Mouse (Mus musculus): ENCODE results near the gene Zfp1.
"Not testable (repeated sequence)": the region's sequence is repeated elsewhere in the genome, so short reads cannot be mapped to it uniquely, and the experiment has no call there.

The Zfp1 gene

DNA sequence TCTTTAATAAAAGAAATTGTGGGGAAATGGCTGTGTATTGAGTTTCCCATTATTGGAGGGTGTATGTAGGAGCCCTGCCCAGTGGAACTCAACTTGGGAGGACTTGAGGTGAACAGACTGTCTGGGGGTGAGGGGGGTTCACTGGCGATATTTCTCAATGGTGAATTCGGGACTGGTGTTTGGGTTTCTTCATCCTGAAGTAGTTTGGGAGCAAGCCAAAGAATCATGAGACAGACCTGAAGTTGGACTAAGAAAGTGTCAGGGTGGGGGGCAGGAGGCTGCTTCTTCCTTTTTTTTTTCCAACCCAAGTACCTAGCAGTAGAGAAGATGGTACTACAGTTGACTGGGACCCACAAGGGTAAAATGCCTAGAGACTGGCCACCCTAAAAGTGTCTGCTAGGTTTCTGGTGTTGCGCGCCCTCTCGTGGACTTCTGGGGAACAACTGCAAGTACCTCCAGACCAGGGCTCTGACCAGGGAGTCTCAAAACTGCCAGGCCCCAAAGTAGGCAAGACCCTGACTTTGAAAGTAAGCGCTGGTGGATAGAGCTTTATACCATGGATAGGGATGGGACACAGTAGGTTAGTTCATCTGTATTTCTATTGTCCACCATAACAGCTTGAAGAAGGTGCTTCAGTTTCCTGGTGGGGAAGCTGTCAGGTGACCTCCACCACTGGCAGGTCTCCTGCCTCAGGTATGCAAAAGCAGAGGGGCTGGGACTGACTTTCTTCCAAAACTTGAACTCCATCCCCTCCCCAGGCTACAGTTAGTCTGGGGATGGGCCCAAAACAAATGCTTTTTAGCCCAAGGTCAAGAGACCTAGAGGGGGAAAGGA is 17.3 kb upstream of the Zfp1 start:
- DNase-seq (ENCODE audit: low read depth, low spot score), result peak; percentile 62

DNA sequence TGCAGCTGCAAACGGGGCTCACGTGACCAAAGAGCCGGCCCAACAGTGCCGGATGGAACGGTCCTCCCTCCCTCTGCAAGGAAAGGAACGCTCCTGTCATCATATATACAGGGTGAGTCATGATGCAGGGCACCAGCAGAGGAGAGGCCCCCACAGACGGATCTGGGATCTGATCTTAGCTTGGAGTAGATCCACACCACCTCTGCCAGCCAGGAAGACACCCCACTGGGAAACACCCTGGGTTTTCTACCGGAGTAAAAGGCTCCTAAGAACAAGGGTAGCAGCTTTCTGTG is 16.7 kb upstream of the Zfp1 start:
- no peak for DNase-seq (ENCODE audit: low read depth, low spot score)

DNA sequence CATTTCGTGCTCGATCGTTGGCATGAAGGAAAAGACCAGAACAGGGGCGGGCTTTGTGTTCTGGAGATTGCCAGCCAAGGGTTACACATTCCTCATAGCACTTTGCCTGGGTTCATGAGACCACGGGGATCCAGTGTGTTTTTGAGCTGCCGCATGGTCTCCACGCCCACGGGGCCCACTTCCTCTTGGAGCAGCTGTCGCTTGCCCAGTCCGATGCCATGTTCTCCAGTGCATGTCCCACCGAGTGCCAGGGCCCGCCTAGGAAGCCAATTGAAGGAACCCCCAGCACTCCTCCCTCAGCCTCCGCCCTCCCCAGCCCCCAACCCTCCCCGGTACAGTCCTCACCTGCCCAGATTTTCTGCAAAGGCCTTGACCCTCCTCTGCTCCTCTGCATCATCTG is 16.3 kb upstream of the Zfp1 start:
- DNase-seq (ENCODE audit: low read depth, low spot score), result no peak

GRCm38 (mm10) chr8:111627923-111628322 is 15.3 kb upstream of the Zfp1 start:
- DNase-seq (ENCODE audit: low read depth, low spot score), result no peak

DNA sequence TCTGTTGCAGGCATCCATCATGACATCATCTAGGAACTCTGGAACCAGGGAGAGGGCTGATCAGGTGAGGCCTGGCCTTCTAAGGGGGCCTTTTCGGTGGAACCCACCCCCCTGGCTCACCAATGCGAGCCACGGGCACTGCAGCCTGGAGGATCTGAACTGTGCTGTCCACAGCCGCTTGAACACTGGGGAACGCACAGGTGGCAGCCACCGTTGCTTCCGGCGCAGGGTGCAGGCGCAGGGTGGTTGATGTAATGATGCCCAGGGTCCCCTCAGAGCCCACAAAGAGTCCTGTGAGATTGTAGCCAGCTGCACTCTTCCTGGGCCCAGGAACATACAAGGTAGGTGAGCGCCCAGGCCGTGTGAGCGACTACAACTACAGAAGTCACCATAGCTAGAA is 14.8 kb upstream of the Zfp1 start:
- DNase-seq (ENCODE audit: low read depth, low spot score), result no peak

GRCm38 (mm10) chr8:111628894-111629501 is 14.2 kb upstream of the Zfp1 start:
- no peak for DNase-seq (ENCODE audit: low read depth, low spot score)

GRCm38 (mm10) chr8:111630105-111630521 is 13.1 kb upstream of the Zfp1 start, which contains the start of gene Ldhd:
TSS of gene Ldhd (minus strand) at chr8:111630374.
- DNase-seq (ENCODE audit: low read depth, low spot score), result no peak

DNA sequence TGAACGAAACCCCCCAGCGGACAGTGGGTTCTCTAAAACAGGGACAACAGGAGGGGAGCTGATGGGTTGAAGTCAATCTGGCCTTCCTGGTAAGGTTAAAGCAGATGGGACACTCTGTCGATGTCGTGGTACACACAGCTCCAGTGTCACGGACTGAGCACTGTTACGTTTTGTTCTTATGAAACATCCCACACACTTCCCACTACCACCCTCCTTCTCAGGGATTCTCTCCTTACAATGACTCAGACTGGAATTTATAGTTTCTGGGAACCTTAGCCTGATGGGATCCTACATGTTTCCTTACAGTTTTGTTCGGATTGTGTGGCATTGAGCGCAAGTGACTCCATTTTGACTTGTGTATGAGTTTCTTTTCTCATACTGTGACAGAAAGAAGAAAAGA is 11.6 kb upstream of the Zfp1 start:
- DNase-seq (ENCODE audit: low read depth, low spot score), result no peak

- DNase-seq (ENCODE audit: low read depth, low spot score), result no peak
Measured at GRCm38 (mm10) chr8:111632976-111633375, 10.2 kb upstream of the Zfp1 start.

GRCm38 (mm10) chr8:111638086-111638485 is 5.1 kb upstream of the Zfp1 start:
- DNase-seq (ENCODE audit: low read depth, low spot score), result no peak

DNA sequence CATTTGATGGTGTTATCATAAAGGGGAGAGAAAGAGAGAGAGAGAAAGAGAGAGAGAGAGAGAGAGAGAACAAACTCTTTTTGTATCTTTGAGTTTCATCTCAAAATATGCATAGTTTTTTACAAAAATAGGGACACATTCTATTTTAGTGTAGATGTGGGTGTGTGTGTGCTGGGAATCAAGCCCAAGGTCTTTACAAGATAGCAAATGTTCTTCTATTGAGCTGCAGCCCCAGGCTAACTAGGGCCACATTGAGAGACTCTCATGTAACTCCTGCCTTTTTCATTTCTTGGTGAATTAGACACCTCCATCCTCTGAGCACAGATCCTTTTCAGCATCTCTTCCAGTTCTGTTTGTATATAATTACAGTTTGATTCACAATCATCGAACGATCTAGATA is 2.1 kb upstream of the Zfp1 start:
- no peak for DNase-seq (ENCODE audit: low read depth, low spot score)

GRCm38 (mm10) chr8:111642496-111642895 is 705 bp upstream of the Zfp1 start:
- no peak for DNase-seq (ENCODE audit: low read depth, low spot score)

GRCm38 (mm10) chr8:111642939-111643263 is 300 bp upstream of the Zfp1 start:
- no peak for DNase-seq (ENCODE audit: low read depth, low spot score)

GRCm38 (mm10) chr8:111644286-111645051 is 1.3 kb downstream of the Zfp1 start:
- DNase-seq (ENCODE audit: low read depth, low spot score), result not testable (repeated sequence)

DNA sequence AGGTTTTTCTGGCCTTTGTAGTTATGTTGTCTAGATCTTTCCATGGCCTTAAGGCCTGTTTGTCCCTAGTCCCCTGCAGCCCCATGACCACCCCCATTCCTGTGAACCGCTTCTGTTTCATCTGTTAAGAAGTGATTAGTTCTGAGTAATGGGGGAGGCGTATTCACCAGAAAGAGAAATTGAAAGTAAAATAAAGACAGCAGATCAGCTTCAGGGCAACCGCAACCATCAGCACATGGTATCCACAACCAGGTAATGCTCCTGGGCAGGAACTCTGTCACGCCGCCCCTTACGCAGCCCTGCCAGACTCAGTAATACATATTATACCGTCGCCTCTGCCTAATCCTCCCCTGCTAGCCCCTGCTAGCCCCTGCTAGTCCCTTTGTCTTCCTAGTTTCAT is 2.5 kb downstream of the Zfp1 start:
- DNase-seq (ENCODE audit: low read depth, low spot score), result no peak

DNA sequence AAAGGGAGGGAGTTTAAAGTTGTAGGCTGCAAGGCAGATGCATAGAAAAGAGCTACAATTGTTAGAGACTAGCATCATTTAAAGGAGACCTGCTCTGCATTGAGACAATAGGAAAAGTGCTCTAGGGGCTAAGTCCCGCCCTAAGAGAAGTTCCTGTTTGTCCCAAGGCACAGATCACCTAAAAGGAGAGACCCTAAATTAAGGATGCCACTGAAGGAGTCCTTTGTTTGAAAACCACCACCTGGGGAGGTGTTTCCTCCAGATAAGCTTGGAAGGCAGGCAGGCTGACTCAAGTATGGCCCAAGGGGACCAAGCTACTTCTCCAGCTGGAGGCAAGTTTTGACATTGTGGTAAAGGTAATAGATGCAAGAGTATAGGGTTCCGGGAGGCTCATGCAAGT is 5.6 kb downstream of the Zfp1 start:
- no peak for DNase-seq (ENCODE audit: low read depth, low spot score)

DNA sequence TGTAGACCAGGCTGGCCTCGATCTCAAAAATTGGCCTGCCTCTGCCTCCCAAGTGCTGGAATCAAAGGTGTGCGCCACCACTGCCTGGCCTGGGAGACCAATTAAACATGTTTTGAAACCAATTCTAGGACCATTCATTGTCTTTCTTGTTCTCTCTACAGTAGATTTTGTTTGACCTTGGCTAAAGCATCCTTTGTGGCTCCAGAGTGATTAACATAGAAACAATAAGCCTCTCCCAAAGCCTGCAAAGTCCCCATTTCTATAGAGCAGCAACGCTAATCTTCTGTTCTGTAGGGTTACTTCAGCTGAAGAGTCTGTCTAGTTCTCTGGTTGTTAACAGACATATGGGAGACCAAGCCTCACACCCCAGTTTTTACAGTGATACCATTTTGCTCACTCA is 7.5 kb downstream of the Zfp1 start:
- no peak for DNase-seq (ENCODE audit: low read depth, low spot score)

- no peak for DNase-seq (ENCODE audit: low read depth, low spot score)
Measured at GRCm38 (mm10) chr8:111653524-111653923, 10.3 kb downstream of the Zfp1 start.

DNA sequence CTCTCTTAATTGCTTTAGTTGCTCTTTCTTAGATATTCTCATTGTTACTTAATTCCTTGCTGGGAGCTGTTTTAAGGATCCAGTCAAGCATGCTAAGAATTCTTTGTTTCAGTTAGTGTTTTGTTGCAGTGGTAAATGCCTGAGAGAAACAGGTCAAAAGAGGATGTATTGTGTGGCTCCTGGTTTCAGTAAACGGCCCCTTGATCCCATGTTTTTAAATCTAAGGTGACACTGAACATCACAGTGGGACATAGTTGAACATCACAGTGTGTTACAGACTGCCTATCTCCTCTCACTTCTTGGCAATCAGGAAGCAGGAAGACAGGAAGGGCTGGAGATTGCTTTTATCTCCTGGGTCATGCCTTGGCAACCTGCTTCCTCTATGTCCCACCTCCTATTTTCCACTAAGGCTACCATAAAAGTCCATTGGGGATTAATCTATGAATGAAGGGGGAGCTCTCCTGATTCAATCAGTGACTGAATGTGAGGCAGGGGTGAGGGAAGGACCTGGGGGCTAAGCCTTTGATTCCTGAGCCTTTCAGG is 14.2 kb downstream of the Zfp1 start:
- no peak for DNase-seq (ENCODE audit: low read depth, low spot score)

- no peak for DNase-seq (ENCODE audit: low read depth, low spot score)
Measured at GRCm38 (mm10) chr8:111658819-111659423, 15.7 kb downstream of the Zfp1 start.

- peak; percentile 61 for DNase-seq (ENCODE audit: low read depth, low spot score)
Measured at GRCm38 (mm10) chr8:111662473-111662872, 19.3 kb downstream of the Zfp1 start.

DNA sequence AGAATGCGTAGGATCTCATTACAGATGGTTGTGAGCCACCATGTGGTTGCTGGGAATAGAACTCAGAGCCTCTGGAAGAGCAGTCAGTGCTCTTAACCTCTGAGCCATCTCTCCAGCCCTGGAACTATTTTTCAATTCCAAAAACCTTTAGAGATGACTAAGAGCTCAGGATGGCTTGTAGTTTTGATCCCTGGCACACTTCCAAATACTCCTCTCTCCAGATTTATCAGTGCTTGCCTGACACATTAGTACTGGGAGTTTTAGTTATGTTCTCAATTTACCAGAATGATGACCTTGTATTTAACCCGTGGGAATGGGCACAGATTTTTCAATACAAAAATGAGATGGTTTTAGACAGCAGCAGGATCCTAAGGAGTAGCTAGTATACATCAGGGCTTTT is 23.6 kb downstream of the Zfp1 start:
- DNase-seq (ENCODE audit: low read depth, low spot score), result no peak

All from forelimb bud, embryonic 11.5 days (tissue).